Mouse (Mus musculus) mammary gland, adult 2 months (tissue): ENCODE data around the gene Ces4a. TPM values are rescaled to one million over a fixed set of nuclear protein-coding genes. Genes with fewer than 3 reads are reported as not detected.

Experiments
- polyA plus RNA-seq: library from polyadenylated mRNA; depleted of rRNA; stranded (reverse); fragments of >200 nt; gene quantifications from 2 replicates; pipeline ENCODE4 v1.2.3, GENCODE M21; 2012; ENCODE audit warnings: low replicate concordance; rRNA removed

Gene Ces4a
- polyA plus RNA-seq, result 0.83 TPM in 1 of 2 replicates, not detected in the other

DNA sequence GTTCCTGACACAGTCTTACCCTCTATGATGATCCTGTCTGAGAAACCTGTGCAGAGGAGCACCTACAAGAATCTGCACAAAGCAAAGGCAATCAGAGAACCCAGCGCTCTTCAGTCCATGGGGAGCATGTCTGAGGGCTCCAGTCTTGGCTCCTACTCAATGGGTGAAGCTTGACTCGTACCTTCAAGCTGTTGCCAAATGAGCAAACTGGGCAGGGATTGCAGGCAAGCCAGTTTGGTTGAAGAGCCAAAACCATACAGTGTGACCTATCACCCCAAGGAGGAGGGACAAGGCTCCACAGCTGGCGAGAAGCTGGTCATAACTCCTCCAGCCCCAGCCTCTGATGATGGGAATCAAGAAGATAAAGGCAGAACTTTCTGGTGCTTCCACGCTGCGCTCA, at the start of gene Ces4a:
Ces4a (plus strand) TSS at position 292 of the 400 bp plus-strand sequence.

DNA sequence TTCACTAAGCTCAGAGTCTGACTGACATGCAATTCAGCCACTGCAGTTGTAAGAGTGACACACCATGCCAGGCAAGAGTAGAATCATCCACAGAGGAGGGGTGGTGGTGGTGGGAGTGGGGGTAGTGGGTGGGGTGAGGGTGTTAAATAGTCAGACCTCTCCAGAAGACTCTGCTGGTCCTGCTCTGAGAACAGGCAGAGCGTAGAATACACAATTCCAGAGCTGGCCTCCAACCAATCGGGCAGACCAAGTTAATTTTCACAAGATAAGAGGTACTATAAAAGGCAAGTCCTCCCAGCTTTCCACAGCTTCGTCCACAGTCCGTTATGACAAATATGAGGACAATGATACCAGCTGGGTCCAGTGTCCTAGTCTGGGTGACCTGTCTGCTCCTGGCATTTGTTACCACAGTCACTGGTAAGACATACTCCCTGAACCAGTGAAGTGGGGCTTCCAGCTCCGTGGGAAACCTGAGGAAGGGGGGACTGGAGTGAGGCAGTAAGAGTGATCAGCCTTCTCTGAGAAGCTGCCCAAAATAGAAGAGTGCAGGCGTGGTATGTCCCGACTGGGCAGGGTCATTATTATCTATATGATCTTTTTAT, 48.0 kb upstream of the Ces4a start, which contains the start of gene Ces3b:
Ces3b (plus strand) TSS at position 305 of the 602 bp plus-strand sequence.

DNA sequence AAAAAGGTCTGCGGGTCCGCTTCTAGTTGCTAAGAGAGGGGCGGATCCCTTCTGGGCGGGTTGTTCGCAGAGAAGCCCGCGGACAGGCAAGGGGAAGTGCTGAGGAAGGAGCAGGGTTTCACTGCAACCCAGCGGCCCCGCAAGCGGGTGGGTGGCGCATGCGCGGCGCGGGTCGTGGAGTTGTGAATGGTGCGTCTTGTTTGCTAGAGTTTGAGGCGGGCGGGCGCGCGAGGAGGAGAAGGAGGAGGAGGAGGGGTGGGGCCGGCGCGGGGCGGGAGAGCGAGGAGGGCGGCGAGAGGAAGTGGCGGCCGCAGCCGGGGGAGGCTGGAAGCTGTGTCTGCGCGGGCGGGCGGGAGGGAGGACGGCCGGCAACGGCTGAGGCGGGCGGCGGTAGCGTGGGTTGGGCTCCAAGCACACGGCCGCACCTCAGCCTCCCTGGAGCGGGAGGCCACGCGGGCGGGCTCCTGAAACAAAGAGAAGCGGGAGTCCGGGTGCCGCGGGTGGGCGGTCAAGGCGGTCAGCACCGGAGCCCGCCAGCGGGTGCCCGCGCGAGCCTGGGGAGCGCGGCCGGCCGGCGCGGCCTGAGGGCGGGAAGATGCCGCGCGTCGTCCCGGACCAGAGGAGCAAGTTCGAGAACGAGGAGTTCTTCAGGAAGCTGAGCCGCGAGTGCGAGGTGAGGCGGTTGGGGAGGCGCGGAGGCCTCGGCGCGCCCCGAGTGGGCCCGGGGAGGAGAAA, 38.9 kb downstream of the Ces4a start, which contains the start of gene Cbfb:
Cbfb (plus strand) TSS at position 294 of the 735 bp plus-strand sequence.

Other genes starting within 250 kb of the Ces4a start
- 2.7 and 3.3 TPM in 2 replicates for gene Ces2e, start 205.5 kb upstream of the Ces4a start, polyA plus RNA-seq
- 0.24 TPM in 1 of 2 replicates, not detected in the other for gene Ces2f, start 184.4 kb upstream of the Ces4a start, polyA plus RNA-seq
- gene Ces2g, start 170.1 kb upstream of the Ces4a start, polyA plus RNA-seq, result 9.3 and 14.9 TPM in 2 replicates
- not detected in 2 replicates for gene Ces2h, start 130.9 kb upstream of the Ces4a start, polyA plus RNA-seq
- 0.06 and 3.1 TPM in 2 replicates for gene Ces3a, start 83.2 kb upstream of the Ces4a start, polyA plus RNA-seq
- 1.4 TPM in 1 of 2 replicates, not detected in the other for gene Ces3b, start 48.0 kb upstream of the Ces4a start, polyA plus RNA-seq
- 10.1 and 12.8 TPM in 2 replicates for gene Cbfb, start 38.9 kb downstream of the Ces4a start, polyA plus RNA-seq
- gene D230025D16Rik, start 93.3 kb downstream of the Ces4a start, polyA plus RNA-seq, result 21.3 and 32.9 TPM in 2 replicates
- 20.0 and 42.4 TPM in 2 replicates for gene B3gnt9, start 123.4 kb downstream of the Ces4a start, polyA plus RNA-seq
- gene Tradd, start 132.8 kb downstream of the Ces4a start, polyA plus RNA-seq, result 14.7 and 29.5 TPM in 2 replicates
- 13.6 and 27.9 TPM in 2 replicates for gene Fbxl8, start 132.8 kb downstream of the Ces4a start, polyA plus RNA-seq
- gene Hsf4, start 138.0 kb downstream of the Ces4a start, polyA plus RNA-seq, result 5.7 and 7.1 TPM in 2 replicates
- gene Nol3, start 144.3 kb downstream of the Ces4a start, polyA plus RNA-seq, result 10.8 and 11.1 TPM in 2 replicates
- 4.1 and 4.6 TPM in 2 replicates for gene 4931428F04Rik, start 158.1 kb downstream of the Ces4a start, polyA plus RNA-seq
- gene Exoc3l, start 164.3 kb downstream of the Ces4a start, polyA plus RNA-seq, result 12.2 and 13.7 TPM in 2 replicates
- 138 and 144 TPM in 2 replicates for gene E2f4, start 165.9 kb downstream of the Ces4a start, polyA plus RNA-seq
- 21.8 and 24.6 TPM in 2 replicates for gene Elmo3, start 173.8 kb downstream of the Ces4a start, polyA plus RNA-seq
- gene Lrrc29, start 194.5 kb downstream of the Ces4a start, polyA plus RNA-seq, result 9.4 and 10.4 TPM in 2 replicates
- gene Tmem208, start 194.6 kb downstream of the Ces4a start, polyA plus RNA-seq, result 90.7 and 97.1 TPM in 2 replicates
- gene Fhod1, start 216.2 kb downstream of the Ces4a start, polyA plus RNA-seq, result 32.0 and 32.7 TPM in 2 replicates
- gene Slc9a5, start 217.0 kb downstream of the Ces4a start, polyA plus RNA-seq, result 5.3 TPM in 2 replicates
- gene Plekhg4, start 241.5 kb downstream of the Ces4a start, polyA plus RNA-seq, result 0.96 and 1.4 TPM in 2 replicates